Mouse (Mus musculus): ENCODE data around the gene Slc15a4. TPM values are rescaled to one million over a fixed set of nuclear protein-coding genes. Genes with fewer than 3 reads are reported as not detected.

Gene Slc15a4
- total RNA-seq (2021) = 10 to 100 TPM; 23.2 to 25.4 TPM

DNA sequence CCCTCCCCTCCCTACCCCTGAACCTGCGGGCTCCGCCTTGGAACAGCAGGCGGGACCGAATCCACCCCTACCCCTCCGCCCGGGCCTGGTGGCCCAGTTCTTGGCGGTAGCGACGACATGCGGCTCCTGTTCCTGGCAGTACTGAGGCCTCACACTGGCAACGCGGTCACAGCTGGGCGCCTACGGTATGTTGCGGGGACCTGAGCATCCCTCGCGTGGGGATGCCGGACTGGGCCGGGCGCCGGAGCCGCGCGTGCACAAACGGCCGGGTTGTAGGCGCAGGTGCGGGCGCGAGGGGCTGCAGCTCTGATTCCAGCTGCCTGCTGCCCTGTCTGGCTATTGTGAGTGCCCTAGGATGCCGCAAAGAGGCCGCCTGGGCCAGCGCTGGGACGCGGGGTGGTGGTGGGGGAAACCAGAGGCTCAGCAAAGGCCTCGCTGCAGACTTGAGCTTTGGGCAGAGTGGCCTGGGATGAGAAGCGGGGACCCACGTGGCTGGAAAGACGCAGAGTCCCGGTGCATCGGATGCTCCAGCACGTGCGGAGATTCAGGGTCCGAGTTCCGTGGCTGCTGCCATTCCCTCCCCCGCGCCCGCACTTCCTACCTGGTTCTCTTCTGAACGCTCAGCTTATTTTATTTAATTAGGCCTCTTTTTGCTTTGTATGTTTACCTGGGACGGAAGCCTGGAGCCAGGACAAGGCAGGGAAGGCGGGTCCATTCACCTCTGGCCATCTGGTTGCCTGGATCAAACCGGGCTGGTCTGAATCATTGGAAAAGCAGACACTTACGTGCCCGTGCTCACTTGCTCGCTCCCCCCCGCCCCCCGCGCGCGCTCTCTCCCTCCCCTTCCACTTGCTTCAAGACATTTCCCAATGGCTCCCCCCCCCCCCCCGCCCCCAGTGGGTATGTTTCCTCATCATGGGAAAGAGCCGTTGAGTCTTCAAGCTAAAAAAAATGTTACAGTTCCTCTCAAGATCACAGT, at the start of gene Slc15a4, which contains the start of gene Glt1d1:
TSS of gene Slc15a4 (minus strand) at position 731 of the 979 bp plus-strand sequence.
TSS of gene Glt1d1 (plus strand) at position 96 of the 979 bp plus-strand sequence.
- DNase-seq (ENCODE audit: low spot score in 2 of 2) = peak; percentile 45 to 47

DNA sequence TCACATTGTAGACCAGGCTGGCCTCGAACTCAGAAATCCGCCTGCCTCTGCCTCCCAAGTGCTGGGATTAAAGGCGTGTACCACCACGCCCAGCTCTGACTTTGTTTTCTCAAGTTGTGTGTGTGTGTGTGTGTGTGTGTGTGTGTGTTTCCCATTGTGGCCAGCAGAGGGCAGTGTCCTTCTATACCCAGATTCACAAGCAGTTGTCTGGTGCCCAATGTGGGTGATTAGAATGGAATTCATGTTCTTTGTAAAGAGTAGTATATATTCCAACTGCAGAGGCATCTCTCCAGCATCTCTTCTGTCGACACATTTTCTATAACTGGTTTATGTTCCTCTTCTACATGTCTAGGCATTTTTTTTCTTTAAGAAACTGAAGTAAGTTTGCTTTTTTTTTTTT, 45.8 kb upstream of the Slc15a4 start:
- intact Hi-C loops (cut with DNase I) = no loop called here
- DNase-seq (ENCODE audit: low spot score in 2 of 2) = no peak

More for the DNA sequence above, at the start of gene Slc15a4, which contains the start of gene Glt1d1:
- intact Hi-C loops (cut with DNase I) = no loop called here

GRCm38 (mm10) chr5:127677561-127677960, 44.9 kb upstream of the Slc15a4 start:
- DNase-seq (ENCODE audit: low spot score in 2 of 2) = no peak
- intact Hi-C loops (cut with DNase I) = no loop called here

GRCm38 (mm10) chr5:127673913-127674312, 41.2 kb upstream of the Slc15a4 start:
- intact Hi-C loops (cut with DNase I) = no loop called here
- DNase-seq (ENCODE audit: low spot score in 2 of 2) = no peak

GRCm38 (mm10) chr5:127660979-127661378, 28.3 kb upstream of the Slc15a4 start:
- intact Hi-C loops (cut with DNase I) = no loop called here
- no peak for DNase-seq (ENCODE audit: low spot score in 2 of 2)

GRCm38 (mm10) chr5:127660267-127660666, 27.6 kb upstream of the Slc15a4 start:
- intact Hi-C loops (cut with DNase I) = no loop called here

GRCm38 (mm10) chr5:127659312-127659711, 26.6 kb upstream of the Slc15a4 start:
- intact Hi-C loops (cut with DNase I) = no loop called here
- no peak for DNase-seq (ENCODE audit: low spot score in 2 of 2)

More at GRCm38 (mm10) chr5:127660267-127660666, 27.6 kb upstream of the Slc15a4 start:
- no peak for DNase-seq (ENCODE audit: low spot score in 2 of 2)

GRCm38 (mm10) chr5:127658257-127658656, 25.6 kb upstream of the Slc15a4 start:
- intact Hi-C loops (cut with DNase I) = no loop called here
- no peak for DNase-seq (ENCODE audit: low spot score in 2 of 2)

- intact Hi-C loops (cut with DNase I) = loop anchor here (2.0 kb wide), 1 partner anchor 56 kb away; no protein-coding TSS in a partner anchor
Observed at GRCm38 (mm10) chr5:127649077-127649476, 16.4 kb upstream of the Slc15a4 start.

DNA sequence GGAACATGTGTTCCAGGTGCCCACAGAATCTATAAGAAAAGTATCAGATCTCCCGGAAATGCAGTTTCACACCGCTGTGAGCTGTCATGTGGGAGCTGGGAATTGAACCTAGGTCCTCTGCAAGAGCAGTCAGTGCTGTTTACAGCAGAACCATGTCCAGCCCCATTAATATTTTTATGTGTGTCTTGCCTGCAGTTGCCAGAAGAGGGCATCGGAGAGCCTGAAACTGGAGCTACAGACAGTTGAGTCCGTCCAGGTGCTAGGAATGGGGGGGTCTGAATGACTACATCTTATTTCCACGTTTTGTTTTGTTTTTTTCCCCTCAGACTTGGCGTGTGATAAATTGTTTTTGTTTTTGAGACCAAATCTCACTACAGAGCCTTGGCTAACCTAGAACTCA, 15.3 kb upstream of the Slc15a4 start:
- intact Hi-C loops (cut with DNase I) = loop anchor here (2.0 kb wide), 1 partner anchor 55 kb away; no protein-coding TSS in a partner anchor
- peak; percentile 34 to 44 for DNase-seq (ENCODE audit: low spot score in 2 of 2)

More at GRCm38 (mm10) chr5:127649077-127649476, 16.4 kb upstream of the Slc15a4 start:
- no peak for DNase-seq (ENCODE audit: low spot score in 2 of 2)

DNA sequence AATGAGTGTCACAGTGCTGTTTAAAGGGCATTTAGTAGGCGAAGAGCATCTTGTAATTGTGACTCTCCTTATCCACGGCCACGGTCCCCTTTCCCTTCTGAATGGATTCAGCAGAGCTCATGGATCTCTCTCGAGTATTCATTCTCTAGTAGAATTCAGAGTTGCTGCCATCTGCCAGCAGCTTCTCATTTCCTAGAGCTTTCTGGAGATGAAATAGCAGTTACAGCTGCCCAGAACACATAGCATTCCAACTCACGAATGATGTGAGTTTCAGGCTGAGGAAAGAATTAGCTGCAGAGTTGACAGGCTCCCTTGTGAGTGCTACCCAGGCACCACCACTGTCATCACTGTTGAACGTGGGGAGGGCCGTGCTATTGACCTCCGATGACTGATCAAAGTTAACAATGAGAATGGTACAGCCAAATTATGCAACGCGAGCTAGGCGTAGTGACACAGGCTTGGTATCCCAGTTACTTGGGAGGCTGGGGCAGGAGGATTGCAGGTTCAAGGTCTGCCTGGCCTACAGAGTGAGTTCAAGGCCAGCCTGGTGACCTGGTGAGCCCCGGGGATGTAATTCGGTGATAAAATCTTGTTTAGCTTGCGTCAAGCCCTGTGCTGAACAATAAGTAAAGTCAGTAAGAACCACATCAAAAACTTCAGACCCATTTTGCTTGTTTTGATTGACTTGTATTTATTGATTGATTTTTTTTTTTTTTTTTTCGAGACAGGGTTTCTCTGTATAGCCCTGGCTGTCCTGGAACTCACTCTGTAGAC, 8.7 kb upstream of the Slc15a4 start:
- peak in 1 of 2 experiments; percentile 57 for DNase-seq (ENCODE audit: low spot score in 2 of 2)
- intact Hi-C loops (cut with DNase I) = no loop called here

DNA sequence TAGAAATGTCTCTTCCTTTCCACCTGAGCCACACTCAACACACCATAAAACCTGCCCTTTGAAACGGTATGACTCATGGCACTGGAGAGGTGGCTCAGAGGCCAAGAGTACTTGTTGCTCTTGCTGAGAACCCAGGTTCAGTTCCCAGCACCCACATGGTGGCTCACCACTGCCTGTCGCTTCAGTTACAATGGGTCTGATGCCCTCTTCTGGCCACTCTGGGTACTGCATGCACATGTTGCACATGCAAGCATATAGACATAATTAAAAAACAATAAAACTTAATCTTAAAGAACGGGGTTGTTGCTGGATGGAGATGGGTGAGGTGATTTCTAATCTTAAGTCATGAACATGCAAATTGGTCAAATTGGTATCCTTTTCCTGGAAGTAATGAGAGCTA, 7.7 kb upstream of the Slc15a4 start:
- intact Hi-C loops (cut with DNase I) = no loop called here
- no peak for DNase-seq (ENCODE audit: low spot score in 2 of 2)

DNA sequence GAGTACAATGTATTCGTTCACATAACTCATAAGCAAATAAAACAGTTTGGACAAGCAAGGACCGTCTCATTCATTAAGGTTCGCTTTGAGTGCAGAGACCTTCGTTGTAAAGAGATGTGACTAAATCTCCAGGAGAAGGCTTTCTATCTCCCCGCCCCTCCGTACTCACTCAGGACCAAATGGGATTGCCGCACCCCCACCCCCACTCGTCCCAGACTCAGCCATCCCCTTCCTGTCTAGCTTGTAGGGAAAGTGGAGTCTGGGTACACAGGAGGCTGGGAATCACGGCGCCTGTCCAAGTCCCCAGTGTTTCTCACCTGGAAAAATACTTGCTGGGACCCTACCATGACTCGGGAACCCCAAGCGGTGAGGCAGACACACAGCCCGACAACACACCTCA, 6.9 kb upstream of the Slc15a4 start:
- intact Hi-C loops (cut with DNase I) = no loop called here
- no peak for DNase-seq (ENCODE audit: low spot score in 2 of 2)

DNA sequence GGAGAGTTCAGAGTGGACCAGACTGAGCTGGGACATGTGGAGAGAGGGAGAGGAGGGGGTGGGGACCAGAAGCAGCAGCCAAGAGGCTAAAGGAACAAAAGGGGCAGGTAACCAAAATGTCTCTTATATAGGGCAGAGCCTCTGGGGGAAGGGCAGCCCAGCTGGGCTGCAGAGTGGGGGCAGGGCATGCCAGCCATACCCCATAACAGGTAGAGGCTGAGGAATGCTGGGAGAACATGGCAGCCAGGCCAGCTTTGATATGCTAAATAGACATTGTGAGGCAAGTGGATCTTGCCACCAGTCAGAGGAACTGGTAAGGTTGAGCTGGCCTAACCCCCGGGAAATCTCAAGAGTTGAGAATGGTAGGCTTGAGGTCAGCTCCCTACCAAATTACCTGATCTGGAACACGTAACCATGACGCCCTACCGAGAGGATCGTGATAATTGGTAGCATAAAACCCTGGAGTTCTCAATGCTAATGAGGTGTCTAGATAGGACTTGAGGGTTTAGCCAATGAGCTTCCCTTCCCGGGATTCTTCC, 6.4 kb upstream of the Slc15a4 start:
- intact Hi-C loops (cut with DNase I) = no loop called here
- no peak for DNase-seq (ENCODE audit: low spot score in 2 of 2)

GRCm38 (mm10) chr5:127638177-127638576, 5.5 kb upstream of the Slc15a4 start:
- intact Hi-C loops (cut with DNase I) = no loop called here
- no peak for DNase-seq (ENCODE audit: low spot score in 2 of 2)

GRCm38 (mm10) chr5:127637622-127638021, 4.9 kb upstream of the Slc15a4 start:
- no peak for DNase-seq (ENCODE audit: low spot score in 2 of 2)
- intact Hi-C loops (cut with DNase I) = no loop called here

DNA sequence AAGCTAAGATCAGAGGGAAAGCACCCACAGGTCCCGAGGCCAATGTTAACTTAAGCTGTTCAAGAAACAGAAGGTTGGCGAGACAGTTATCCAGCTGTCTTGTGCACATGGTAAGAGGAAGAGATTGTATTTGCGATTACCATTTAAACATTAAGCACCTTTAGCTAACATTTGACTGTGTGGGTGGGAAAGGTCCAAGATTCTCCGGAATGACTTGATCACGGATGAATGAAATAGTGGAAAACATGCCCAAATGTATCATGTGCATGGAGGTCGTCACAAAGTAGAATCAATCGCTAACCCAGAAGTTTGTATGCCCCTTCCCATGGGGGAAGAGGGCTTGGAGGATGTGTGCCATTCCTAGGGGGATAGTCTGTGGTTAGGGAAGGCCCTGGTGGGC, 969 bp upstream of the Slc15a4 start:
- no peak for DNase-seq (ENCODE audit: low spot score in 2 of 2)
- intact Hi-C loops (cut with DNase I) = no loop called here

GRCm38 (mm10) chr5:127633188-127633587, 491 bp upstream of the Slc15a4 start:
- intact Hi-C loops (cut with DNase I) = no loop called here
- no peak for DNase-seq (ENCODE audit: low spot score in 2 of 2)

DNA sequence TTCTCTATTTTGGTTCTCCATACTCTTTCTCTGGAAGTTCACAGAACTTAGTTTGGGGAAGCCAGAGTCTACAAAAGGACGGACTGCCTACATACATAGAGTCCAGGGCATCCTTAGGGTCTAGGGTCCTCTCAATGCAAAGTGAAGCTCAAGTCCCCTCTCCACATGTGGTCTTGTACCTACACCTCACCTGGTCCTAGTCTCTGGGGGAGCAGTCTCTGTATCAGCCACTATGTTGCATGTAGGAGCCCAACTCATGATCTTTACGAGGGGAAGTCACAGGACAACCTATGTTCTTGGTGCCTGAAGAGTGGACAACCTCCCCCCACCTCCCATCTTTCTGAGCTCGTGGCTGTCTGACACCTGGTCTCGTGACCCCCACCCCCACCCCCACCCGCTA, 1.0 kb downstream of the Slc15a4 start:
- intact Hi-C loops (cut with DNase I) = no loop called here
- DNase-seq (ENCODE audit: low spot score in 2 of 2) = no peak

DNA sequence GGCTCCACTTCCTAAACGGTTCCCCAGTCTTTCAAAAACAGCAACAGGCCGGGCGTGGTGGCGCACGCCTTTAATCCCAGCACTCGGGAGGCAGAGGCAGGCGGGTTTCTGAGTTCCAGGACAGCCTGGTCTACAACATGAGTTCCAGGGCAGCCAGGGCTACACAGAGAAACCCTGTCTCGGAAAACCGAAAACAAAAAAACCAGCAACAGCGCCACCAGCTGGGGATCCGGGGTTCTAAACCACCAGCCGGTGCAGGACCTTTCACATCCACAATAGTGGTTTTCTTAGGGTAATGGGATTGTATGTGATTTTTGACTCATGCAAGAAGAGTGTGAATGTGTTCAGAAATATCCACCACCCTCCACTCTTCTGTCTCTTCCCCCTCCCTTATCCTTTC, 5.5 kb downstream of the Slc15a4 start:
- DNase-seq (ENCODE audit: low spot score in 2 of 2) = no peak
- intact Hi-C loops (cut with DNase I) = no loop called here

All from left cerebral cortex, postnatal 25 days (tissue).